Mouse (Mus musculus) CH12.LX (cell line): ENCODE measurements at regions not wholly inside any gene's neighbourhood (a gene's known extent, or its start where the extent isn't known, plus 50 kb on each side); places are given as distances from the start of the nearest gene placed in this dataset.

ENCODE experiments used
- CTCF ChIP-seq, 2 experiments: IDR thresholded peaks in 1 of 2; conservative IDR thresholded peaks in 1 of 2; 2 replicates each; pipeline ENCODE4 v1.5.1; 2011 to 2012; ENCODE audit warnings: low read depth in 2 of 2, low read length in 2 of 2, improper control_type of control experiment in 1 of 2, inconsistent platforms in 1 of 2, mild to moderate bottlenecking in 1 of 2, moderate library complexity in 1 of 2
- E2F4 ChIP-seq: IDR thresholded peaks from 2 replicates; pipeline ENCODE4 v1.6.1; 2011; ENCODE audit warnings: low read depth, low read length, improper control_type of control experiment; ENCODE audit not compliant: insufficient replicate concordance
- EP300 ChIP-seq: IDR thresholded peaks from 2 replicates; pipeline ENCODE4 v1.6.1; 2011; ENCODE audit warnings: low read length, improper control_type of control experiment
- POLR2AphosphoS2 ChIP-seq: IDR thresholded peaks from 2 replicates; pipeline ENCODE4 v1.6.1; 2011; ENCODE audit warnings: low read depth, low read length, improper control_type of control experiment
- TBP ChIP-seq: conservative IDR thresholded peaks from 2 replicates; pipeline ENCODE4 v1.6.1; 2011; ENCODE audit warnings: low read depth, low read length, improper control_type of control experiment
- USF1 ChIP-seq: IDR thresholded peaks from 2 replicates; pipeline ENCODE4 v1.6.1; 2014; ENCODE audit warnings: low read depth, mild to moderate bottlenecking, inconsistent platforms, low read length, improper control_type of control experiment

GRCm38 (mm10) chr2:115467107-115467745 is 114.3 kb upstream of the BC052040 start:
- no peak for TF ChIP-seq CTCF (conservative IDR thresholded peaks at IDR 0.05 in 1 of 2, IDR thresholded peaks at IDR 0.05 in 1 of 2; ENCODE audit: low read depth in 2 of 2, low read length in 2 of 2)
- no peak for TF ChIP-seq TBP
- TF ChIP-seq POLR2AphosphoS2, result no peak
- TF ChIP-seq EP300, result no peak
- no peak for TF ChIP-seq USF1
- TF ChIP-seq E2F4, result no peak
